Mouse (Mus musculus) telencephalon, adult 2 months (tissue): ENCODE data around the gene Uroc1.
A peak's percentile ranks its signal among the peaks of the same experiment; 100 is the strongest.

Experiments used
- DNase-seq: peaks from one replicate; pipeline ENCODE4 v3.0.0-alpha.2; 2011; ENCODE audit warnings: low read depth, low spot score

The Uroc1 gene

DNA sequence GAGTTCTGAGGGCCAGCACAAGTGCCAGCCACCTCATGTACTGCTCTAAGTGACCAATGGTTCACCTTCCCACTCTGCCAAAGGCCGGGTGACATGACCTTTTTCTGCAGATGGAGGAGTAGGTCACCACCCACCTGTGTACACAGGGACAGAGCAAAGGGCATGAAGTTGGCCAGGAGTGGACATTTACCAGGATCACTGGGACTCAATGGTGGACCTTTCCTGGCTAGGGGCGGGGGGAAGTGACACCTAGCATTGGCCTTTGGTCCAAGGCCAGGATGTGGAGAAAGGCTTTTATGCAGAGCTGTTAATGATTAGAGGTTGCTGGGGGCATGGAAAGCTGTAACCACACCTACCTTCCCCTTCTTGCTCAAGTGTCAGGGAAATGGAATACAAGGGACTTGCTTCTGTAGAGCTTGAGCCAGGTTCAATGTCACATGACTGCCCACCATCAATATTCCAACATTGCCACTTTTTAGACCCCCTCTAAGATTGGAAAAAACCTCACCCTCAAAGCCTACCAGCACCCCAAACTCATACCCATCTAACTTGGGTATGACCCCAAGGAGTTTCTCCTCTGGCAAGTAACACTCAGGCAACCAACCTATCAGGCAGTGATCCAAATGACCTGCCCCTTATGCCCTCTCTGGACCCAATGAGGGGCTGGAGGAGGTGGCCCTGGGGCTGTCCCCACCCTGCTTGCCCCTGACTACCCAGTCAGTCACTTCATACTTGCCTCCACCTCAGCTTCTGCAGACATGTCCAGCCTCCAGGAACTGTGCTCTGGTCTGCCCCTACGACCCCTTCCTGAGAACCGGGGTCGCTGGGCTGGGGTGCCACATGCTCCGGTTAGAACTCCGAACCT lies at the start of gene Uroc1:
Gene Uroc1, plus strand, starts transcription at position 724 of the 865 bp plus-strand sequence.
- no peak for DNase-seq

DNA sequence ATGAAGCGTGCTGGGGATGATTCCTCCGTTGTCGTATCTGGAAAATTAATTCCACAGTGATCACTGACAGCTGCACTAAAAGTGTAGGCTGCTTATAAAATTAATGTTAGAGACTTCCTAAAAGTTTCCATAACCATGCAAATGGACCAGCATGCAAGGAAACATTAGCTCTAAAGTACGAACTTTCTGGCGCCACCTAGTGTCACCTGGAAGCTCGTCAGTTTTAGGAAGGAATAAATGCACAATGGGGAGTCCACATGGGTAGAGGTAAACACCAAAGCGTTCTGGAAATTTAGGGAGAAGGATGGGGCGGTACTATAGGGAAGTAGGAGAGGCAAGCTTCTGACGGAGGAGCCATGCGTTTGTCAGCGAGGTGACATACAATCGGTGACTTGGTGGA lies 44.8 kb upstream of the Uroc1 start:
- peak; percentile 2 for DNase-seq

DNA sequence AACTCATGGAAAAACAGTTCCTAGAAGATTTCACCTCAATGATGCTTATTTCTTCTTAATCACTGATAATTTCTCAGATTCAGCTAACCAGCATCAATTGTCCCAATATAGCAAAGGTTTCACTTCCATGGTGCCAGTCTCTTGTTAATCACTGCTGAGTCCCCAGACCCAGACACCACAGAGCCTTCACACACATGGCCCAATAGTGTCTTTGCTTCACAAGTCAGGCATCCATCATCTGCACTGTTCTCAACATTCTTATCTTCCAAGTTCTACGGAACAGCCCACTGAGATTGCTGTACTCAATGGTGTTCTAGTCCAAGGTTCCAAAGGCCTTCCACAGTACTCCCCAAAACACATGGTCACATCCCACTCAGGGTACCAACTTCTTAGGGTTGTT lies 32.2 kb upstream of the Uroc1 start, which contains the start of gene BC048671:
Gene BC048671, plus strand, starts transcription at position 301 of the 400 bp plus-strand sequence.
- no peak for DNase-seq

DNA sequence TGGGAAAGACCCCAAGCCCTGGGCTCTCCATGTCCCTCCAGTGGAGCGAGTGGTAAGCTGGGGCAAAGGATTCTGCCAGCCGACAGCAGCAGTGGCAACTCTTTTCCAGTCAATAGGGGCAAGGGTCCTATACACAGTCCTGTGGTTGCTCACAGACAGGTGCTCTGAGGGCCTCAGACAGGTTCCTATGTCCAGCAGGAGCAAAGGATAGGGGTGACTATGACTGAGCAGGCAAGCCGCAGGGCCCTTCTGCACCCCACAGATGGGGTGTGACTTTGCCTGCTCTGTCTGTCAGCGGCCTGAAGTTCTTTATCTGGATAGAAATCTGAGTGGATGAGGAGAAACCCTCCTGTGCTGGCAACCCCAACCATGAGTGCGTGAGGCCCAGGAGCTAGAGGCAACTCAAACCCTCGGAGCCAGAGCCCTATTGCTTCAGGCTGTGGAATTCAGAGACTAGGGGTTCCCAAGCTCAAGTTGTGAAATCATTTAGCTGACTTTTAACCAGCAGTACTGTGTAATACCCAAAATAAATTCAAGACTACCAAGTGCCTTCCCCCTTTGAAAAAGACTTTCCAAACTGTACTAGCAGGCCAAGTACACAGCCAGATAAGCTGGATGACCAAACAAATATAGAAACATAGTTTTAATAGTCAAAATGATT lies 26.6 kb upstream of the Uroc1 start:
- DNase-seq: no peak

DNA sequence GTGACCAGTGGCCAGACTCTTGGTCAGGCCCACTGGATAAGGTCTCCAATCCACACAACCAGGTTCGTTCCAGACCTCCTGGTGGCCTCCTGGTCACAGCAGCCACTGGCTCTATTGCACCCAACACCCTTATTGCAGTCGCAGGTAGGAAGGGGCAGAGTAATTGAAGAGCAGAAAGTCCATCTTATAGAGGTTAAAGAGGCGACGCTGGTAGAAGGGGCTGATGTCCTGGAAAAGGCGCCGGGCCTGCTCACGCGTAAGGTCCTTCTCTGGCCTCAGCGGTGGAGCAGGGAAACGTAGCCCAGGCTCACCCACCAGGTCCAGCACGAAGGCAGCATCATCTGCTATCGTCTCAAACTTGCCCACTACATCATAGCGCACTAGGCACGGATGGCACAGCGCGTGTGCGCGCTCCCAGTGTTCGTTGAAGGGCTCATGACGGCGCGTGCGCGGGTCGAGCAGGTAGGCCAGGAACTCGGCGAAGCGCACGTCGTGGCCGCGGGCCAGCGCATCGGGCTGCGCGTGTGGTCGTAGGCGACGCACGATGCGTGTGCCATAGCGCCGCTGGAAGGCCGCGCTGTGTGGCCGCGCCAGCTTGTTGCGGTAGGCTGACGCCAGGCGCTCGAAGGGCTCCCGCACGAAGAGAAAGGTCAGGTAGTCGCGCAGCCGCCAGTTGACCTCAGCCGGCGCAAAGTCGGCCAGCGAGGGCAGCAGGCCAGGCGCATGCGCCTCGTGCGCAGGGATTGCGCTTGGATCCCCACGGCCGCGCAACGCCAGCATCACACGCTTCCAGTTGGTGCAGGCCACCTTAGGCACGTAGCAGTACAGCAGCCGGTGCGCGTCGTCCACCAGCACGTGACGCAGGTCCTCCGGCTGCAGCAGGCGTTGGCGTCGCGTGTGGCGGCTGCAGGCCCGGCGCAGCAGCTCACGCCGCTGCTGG lies 24.0 kb upstream of the Uroc1 start:
- DNase-seq: no peak

DNA sequence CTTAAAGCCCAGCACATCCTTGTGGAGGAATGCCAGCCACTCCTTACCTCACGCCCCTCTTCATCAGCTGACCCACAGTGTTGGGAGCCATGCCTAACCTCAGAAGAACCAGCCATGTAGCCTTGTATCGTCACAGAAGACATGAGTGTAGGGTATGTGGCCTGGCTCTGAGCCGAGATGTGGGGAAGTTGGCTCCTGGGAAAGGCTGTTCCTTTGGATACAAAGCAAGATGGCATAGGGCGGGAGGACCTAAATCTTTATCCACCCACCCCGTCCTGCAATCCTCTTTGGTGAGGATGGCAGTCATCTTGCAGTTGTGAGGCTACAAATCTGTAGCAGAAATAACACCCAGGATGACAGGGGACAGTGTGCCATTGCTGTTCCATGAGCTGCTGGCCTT lies 17.1 kb upstream of the Uroc1 start:
- DNase-seq: no peak

DNA sequence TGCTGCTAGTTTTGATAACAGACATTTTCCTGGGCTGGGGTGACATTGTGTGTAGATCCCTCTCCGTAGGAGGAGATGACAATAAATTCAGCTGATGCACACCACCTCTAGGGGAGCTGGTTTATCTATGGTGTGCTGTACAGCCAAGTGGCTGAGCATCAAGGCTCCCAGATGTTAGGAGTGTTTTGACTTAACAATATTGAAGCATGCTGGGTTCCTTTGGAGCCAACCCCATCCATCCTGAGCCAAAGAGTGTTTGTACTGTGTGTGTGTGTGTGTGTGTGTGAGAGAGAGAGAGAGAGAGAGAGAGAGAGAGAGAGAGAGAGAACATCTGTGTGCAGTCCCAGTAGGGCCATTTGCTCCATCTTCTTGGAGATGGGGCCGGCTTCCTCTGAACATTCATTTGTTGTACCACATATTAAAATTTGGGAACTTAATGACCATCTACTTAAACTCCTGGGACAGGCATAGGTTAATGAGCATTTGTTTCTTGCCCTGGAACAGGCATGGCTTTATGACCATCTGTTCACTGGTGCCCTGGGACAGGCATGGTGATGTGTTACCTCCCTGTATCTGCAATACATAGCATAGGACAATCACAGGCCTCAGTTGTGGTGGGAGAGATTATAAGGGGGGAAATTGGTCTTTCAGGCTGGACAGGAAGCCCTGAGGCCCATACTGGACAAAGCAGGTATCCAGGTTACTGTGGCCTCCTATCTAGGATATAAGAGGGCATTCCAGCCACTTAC lies 15.4 kb upstream of the Uroc1 start:
- DNase-seq: no peak

- DNase-seq: no peak
Measured at GRCm38 (mm10) chr6:90319019-90319418, 14.1 kb upstream of the Uroc1 start.

GRCm38 (mm10) chr6:90319475-90320191 lies 13.5 kb upstream of the Uroc1 start:
- DNase-seq: no peak

GRCm38 (mm10) chr6:90320429-90320828 lies 12.7 kb upstream of the Uroc1 start:
- DNase-seq: no peak

DNA sequence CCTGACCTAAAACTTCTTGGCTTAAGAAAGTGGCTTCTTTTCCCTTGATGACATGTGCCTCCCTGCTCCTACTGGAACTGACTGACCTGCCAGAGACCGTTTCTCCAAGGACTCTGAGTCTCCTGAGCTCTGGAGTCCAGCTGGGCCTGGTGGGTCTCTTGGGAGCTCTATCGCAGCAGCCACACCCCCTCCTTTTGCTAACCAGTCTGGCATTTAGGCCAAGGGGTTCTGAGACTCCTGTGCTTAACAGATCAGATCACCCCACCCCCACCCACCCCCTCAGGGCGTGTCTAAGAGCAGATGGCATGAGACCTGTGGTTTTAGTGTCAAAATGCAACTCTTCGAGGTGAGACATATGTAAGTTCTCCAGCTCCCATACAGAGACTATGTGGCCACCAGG lies 11.3 kb upstream of the Uroc1 start:
- DNase-seq: no peak

DNA sequence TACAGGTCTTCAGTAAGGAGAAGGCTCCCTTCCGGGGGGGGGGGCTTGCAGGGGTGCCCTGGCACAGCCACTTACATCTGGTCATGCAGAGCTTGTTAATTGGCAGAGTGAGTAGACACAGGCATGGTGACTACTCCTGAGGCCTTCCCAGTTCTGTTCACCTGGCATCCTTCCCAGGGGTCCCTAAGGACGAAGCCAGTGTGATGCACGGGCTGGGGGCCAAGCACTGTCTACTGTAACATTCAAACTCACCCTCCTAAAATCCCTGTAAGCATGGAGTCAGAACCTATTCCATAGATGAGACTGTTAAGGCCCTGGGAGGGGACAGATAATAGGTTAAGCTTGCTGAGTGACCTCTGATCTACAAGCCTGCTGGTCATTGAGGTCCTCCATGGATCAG lies 9.1 kb upstream of the Uroc1 start:
- no peak for DNase-seq

GRCm38 (mm10) chr6:90324463-90324862 lies 8.6 kb upstream of the Uroc1 start:
- no peak for DNase-seq

DNA sequence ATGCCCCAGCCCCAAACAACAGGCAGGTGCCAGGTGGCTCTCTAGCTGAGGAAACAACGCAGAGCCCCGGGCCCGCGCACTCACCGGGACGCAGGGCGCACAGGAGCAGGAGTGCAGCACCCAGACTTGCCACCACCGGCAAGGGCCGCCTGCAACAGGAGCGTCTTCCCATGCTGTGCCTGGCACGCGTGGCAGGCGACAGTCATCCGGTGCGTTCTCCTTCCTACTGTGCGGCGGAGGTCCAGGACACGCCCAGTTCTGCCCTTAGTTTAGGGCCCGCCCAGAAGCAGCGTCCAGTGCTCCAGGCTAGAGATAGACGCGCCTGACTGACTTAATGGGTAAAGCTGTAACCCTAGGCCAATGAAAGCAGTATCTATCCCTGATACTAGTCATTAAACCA lies 8.1 kb upstream of the Uroc1 start, which contains the start of gene Chst13:
Gene Chst13, minus strand, starts transcription at position 195 of the 400 bp plus-strand sequence.
- no peak for DNase-seq

DNA sequence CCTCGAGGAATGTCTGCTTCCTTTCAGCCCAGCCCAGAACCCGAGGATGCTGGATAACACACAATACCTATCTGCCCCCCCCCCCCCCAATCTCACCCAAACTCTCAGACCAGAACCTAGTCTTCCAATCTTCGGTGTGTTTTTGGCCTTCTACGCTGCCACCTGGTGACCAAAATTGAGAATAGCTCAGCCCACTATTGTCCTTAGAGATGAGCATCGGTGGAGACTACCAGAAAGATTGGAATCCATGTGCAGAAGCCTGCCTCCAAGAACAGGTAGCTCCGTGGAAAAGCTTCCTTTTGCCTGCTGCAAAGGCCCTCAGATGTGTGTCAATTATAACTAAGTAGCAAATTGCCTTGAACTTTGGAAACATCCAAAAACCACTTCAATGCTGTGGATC lies 5.4 kb upstream of the Uroc1 start:
- DNase-seq: no peak

DNA sequence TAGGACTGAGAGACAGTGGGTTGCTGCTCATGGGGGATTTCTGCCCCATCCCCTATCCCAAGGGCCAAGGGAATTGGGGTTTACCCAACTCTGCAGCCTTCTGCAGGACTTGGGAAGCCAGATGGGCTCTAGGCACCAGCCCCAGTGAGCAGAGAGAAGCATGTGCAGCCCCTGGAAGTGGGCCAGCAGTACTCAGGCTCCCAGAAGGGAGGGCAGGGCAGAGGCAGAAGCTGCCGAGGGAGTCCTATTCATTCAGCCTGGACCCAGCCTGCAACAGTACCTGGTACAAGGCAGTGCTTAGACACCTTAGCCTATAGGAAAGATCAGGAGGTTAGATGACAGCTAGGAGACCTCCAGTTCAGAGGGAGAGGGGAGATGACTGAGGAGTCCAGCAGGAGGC lies 3.1 kb upstream of the Uroc1 start:
- peak; percentile 29 for DNase-seq

- no peak for DNase-seq
Measured at GRCm38 (mm10) chr6:90334244-90334643, 1.2 kb downstream of the Uroc1 start.

- DNase-seq: no peak
Measured at GRCm38 (mm10) chr6:90342343-90342742, 9.3 kb downstream of the Uroc1 start.

GRCm38 (mm10) chr6:90347183-90347582 lies 14.1 kb downstream of the Uroc1 start:
- DNase-seq: no peak

- no peak for DNase-seq
Measured at GRCm38 (mm10) chr6:90348500-90348899, 15.4 kb downstream of the Uroc1 start.
